Mouse (Mus musculus) embryonic facial prominence, embryonic 14.5 days (tissue): ENCODE measurements at regions not wholly inside any gene's neighbourhood (a gene's known extent, or its start where the extent isn't known, plus 50 kb on each side); places are given as distances from the start of the nearest gene placed in this dataset.
"Not testable (repeated sequence)": the region's sequence is repeated elsewhere in the genome, so short reads cannot be mapped to it uniquely, and the experiment has no call there.

ENCODE experiments used
- ATAC-seq: fragments of 200-750 bp; cut with Nextera tagmentation; 2 replicates; pipeline ENCODE4 v1.8.0; 2017; ENCODE audit warnings: low read depth, moderate number of reproducible peaks, moderate TSS enrichment
- DNase-seq: peaks from one replicate; pipeline ENCODE4 v3.0.0-alpha.2; 2015; ENCODE audit warnings: low spot score
- H3K27ac ChIP-seq: fragments of 300-500 bp; sonication (generic); replicated peaks from 2 replicates; pipeline ENCODE4 v1.5.1; 2014; ENCODE audit warnings: low read depth, mild to moderate bottlenecking, low read length, moderate library complexity
- H3K27me3 ChIP-seq: fragments of 300-500 bp; sonication (generic); replicated peaks from 2 replicates; pipeline ENCODE4 v1.6.1; 2014; ENCODE audit warnings: low read length; ENCODE audit not compliant: control insufficient read depth, insufficient read depth
- H3K36me3 ChIP-seq: fragments of 300-500 bp; sonication (generic); 2 replicates; pipeline ENCODE4 v1.6.1; 2014; ENCODE audit warnings: low read length, mixed read lengths; ENCODE audit not compliant: control insufficient read depth, insufficient read depth
- H3K4me1 ChIP-seq: fragments of 300-500 bp; sonication (generic); 2 replicates; pipeline ENCODE4 v1.6.1; 2014; ENCODE audit warnings: antibody characterized with exemption, low read length; ENCODE audit not compliant: control insufficient read depth, insufficient read depth
- H3K4me2 ChIP-seq: fragments of 300-500 bp; sonication (generic); 2 replicates; pipeline ENCODE4 v1.6.1; 2014; ENCODE audit warnings: low read depth, mild to moderate bottlenecking, low read length, moderate library complexity, mixed read lengths
- H3K4me3 ChIP-seq: fragments of 300-500 bp; sonication (generic); 2 replicates; pipeline ENCODE4 v1.5.1; 2014; ENCODE audit warnings: low read depth, mild to moderate bottlenecking, low read length
- H3K9ac ChIP-seq: fragments of 300-500 bp; sonication (generic); 2 replicates; pipeline ENCODE4 v1.6.1; 2014; ENCODE audit warnings: low read depth, mild to moderate bottlenecking, low read length, moderate library complexity, mixed read lengths
- H3K9me3 ChIP-seq: fragments of 300-500 bp; sonication (generic); 2 replicates; pipeline ENCODE4 v1.6.1; 2016; ENCODE audit warnings: low read length; ENCODE audit not compliant: control insufficient read depth
- WGBS: fragments of 180-500 bp; shearing (Covaris S2); extraction: QIAGEN DNeasy Blood & Tissue Kit; methylation state at CpG from one replicate; pipeline ENCODE4 v1.1.7; 2014; 5-methylcytosine and 5-hydroxymethylcytosine counted together

DNA sequence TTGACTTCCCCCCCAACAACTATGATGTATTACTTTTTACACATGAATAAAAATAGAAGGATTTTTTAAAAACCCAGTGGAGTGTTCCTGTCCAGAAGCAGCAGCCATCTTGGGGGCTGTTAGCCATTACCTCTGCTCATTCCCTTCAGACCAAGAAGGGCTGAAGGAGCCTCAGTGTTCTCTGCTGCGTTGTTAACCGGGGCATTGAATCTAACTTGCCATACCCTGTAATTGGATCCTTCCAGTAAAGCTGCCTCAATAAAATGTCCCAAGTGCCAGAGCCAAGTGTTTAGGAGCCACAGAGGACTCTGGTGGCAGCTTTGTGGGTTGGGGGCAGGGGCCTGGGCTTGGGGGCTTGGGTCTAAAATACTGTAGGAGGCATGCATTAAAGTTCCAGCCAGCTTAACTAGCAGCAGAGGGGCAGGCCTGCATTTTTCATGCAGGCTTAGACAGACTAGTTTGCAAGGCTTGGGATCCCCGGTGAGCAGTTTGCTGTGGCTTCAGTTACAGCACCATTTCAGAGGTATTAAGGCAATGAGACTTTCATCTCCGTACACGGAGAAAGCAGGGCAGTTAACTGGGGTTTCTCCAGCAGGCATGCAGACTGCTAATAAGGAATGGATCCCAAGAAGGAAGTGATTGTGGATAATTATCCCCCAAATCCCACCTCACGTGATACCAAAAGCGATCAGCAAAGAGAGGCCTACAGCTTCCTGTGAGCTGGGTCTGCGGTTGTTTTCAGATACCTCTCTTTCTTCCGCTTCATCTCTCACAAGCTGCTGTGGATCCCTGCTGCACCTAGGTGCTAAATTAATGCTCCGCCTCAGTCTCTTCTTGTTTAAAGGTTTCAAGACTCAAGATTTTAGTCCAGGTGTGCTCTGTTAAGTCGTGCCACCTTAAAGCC is 462.4 kb upstream of the Clint1 start:
- Histone ChIP-seq H3K27ac (peak overlapping the region; percentile 63), H3K36me3 (no peaks in the 10 kb centered on the region), H3K4me3 (no peak overlapping the region), H3K9ac (peak overlapping the region; percentile 14; the same call in 1 of the 2 replicates), H3K27me3 (no peaks in the 10 kb centered on the region), H3K4me2 (no peak overlapping the region), H3K9me3 (no peaks in the 10 kb centered on the region), H3K4me1 (peaks cover 11% of the 10 kb centered on the region)
- ATAC-seq (peak; percentile 65), DNase-seq (peak; percentile 48)
- 38% methylated on average over 11 of the region's 11 CpGs for WGBS

DNA sequence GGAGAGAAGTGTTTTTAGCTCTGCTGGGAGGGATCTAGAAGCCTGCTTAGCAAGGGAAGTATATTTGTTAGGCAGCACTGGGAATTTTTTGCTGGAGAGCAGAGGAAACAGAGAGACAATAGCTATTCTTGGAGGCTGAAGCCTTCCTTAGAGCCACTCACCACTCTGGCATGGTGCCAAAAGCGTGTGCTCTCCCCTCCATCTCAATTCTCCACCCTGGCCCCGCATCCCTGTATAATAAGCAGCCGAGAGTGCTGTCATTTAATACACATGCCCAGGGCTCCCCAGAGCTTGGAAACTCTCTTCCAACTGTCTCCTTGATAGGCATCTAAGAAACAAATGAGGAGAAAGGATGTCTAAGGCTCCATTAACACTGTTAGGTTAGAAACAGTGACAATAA is 455.8 kb upstream of the Clint1 start:
- Histone ChIP-seq H3K36me3 (no peaks in the 10 kb centered on the region), H3K4me3 (no peak overlapping the region), H3K9me3 (no peaks in the 10 kb centered on the region), H3K4me1 (0 out of 2 replicates have a peak, but pooled peaks cover 12% of the 10 kb centered on the region), H3K27ac (no peak overlapping the region), H3K4me2 (no peak overlapping the region), H3K27me3 (no peaks in the 10 kb centered on the region), H3K9ac (no peak overlapping the region)
- peak; percentile 55; the same call in 1 of the 2 replicates for ATAC-seq
- WGBS: 20% methylated on average over 3 of the region's 3 CpGs
- peak; percentile 79 for DNase-seq

DNA sequence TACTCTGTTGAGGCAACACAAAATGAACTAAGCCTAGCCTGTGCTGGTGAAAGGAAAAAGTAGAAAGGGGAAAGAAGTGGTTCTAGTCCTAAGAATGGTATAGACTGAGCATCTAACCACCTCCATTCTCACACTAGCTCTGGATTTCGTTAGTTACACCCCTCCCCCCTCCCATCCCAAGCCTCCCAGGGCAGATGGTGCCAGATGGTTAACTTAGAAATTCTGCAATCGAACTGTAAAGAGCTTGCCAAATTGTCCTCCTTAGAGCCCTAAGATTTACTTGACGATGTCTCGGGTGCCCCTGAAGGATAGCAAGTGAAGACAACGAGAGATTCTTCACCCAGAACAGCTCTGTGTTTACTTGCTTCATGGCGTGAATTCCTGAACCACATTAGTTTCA is 453.7 kb upstream of the Clint1 start:
- WGBS: 49% methylated on average over 6 of the region's 6 CpGs
- DNase-seq: peak; percentile 41
- H3K4me3 ChIP-seq: no peak overlapping the region
- no peak overlapping the region for H3K9ac ChIP-seq
- H3K9me3 ChIP-seq: no peaks in the 10 kb centered on the region
- H3K4me1 ChIP-seq: 0 out of 2 replicates have a peak, but pooled peaks cover 12% of the 10 kb centered on the region
- no peaks in the 10 kb centered on the region for H3K27me3 ChIP-seq
- H3K27ac ChIP-seq: no peak overlapping the region
- H3K4me2 ChIP-seq: no peak overlapping the region
- no peaks in the 10 kb centered on the region for H3K36me3 ChIP-seq
- ATAC-seq: no peak; the same call in 1 of the 2 replicates

DNA sequence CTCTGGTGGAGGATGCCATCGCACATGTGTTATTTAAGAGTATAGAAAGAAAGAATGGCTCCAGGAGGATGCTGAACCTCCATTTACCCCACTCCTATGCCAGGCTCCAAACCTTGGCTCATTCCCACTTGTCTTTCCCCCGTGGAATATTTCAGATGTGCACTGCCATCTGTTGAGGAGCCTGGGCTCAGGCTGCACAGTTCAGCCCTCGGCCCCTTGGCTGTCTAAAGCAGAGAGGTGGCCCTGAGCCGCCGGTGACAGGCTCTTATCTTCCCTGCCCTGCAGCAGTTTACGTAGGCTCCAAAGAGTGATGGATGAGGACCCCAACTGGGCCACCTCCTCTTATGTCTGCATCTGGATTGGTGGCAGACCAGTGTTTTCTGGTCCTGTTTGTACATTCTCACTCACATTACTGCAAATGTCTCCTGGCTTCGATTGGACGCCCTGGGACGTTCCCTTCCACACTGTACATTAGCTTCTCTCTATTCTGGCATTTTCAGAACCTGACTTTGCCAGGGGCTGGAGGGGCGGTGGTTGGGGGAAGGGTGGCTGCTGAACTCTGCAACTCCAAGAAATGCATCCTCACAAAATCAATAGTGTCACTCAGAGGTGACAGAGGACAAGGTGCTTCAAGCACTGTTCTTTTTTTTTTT is 447.3 kb upstream of the Clint1 start:
- DNase-seq (no peak), ATAC-seq (no peak)
- Histone ChIP-seq H3K9ac (no peak overlapping the region), H3K9me3 (no peaks in the 10 kb centered on the region), H3K4me1 (peaks cover 14% of the 10 kb centered on the region; the same call in 1 of the 2 replicates), H3K4me3 (no peak overlapping the region), H3K27me3 (no peaks in the 10 kb centered on the region), H3K36me3 (no peaks in the 10 kb centered on the region), H3K4me2 (no peak overlapping the region), H3K27ac (no peak overlapping the region)
- WGBS: 66% methylated on average over 10 of the region's 10 CpGs

DNA sequence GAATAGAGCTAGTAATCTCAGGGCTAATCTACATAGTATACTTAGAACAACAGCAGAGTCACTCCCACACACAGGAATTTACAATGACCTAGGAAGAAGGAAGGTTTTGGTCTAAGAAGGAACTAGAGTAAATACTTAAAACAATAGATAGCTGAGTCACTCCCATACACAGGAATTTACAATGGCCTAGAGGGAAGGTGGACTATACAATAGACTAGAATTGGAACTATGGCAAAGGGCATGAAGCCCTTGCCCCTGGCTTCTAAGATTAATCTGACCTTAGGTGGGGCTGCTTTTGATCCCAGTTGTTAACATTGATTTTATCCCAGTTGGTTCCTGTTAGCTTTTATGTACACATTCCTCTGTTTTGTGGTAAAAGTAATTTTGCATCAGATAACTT is 427.8 kb upstream of the Clint1 start:
- H3K4me3 ChIP-seq, H3K4me1 ChIP-seq, ATAC-seq, DNase-seq, H3K27me3 ChIP-seq, H3K9me3 ChIP-seq, H3K27ac ChIP-seq, H3K4me2 ChIP-seq, H3K9ac ChIP-seq, H3K36me3 ChIP-seq: not testable (repeated sequence)

DNA sequence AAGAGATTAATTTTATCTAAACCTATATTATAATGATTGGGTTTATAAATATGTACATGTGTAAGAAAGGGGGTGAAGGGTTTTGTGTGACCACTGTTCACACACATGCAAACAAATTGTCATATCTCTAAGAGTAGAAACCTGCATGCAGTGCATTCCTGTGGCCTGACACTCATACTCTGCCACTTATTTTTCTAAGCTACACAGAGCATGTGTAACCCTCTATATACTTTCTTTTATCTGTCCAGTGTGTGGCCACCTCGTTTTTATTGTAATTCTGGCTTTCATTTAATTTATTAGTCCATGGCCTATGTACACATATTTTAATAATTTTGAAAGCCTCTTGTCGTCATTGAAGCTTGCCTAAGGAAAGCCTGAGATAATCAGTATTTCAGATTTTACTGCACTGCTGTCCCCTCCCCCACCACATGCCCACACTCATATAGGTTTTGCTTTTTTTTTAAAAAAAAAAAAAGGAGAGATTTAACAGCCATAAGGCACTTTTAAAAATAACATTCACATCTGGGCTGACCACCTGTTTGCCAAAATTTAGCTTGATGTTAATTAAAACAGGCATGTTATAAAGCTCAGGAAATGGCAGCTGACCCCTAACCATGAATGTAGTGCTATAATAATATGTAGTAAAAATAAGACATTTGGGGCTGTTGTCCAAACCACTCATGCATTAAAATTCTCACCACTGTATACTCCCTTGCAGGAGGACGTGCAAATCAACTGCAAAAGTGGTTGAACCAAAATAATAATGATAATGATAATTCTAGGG is 410.7 kb upstream of the Clint1 start:
- 36% methylated on average over 3 of the region's 3 CpGs for WGBS
- no peak overlapping the region for H3K4me2 ChIP-seq
- no peaks in the 10 kb centered on the region for H3K36me3 ChIP-seq
- no peaks in the 10 kb centered on the region for H3K27me3 ChIP-seq
- no peaks in the 10 kb centered on the region for H3K9me3 ChIP-seq
- H3K4me3 ChIP-seq: no peak overlapping the region
- H3K4me1 ChIP-seq: no peaks in the 10 kb centered on the region
- ATAC-seq (no peak), DNase-seq (peak; percentile 36)
- H3K9ac ChIP-seq: no peak overlapping the region
- H3K27ac ChIP-seq: no peak overlapping the region

DNA sequence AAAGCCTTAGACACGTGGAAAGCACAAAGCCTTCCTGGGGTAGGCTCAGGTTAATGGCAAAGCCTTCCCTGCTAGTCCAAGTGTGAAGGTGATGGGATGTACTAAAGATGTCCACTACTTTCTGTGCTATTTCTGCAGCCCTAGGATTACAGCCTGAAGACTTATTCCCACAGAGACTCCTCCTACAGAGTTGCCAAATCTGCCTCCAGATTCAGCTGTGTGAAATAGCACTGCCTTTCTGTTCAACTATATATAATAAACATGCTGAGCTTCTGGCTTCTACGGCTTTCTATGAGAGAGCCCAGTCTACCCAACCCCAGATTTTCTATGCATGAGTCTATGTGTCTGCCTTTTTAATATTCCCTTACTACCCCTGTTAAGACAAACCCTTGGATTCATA is 405.3 kb upstream of the Clint1 start:
- Histone ChIP-seq H3K4me1 (no peaks in the 10 kb centered on the region), H3K4me2 (no peak overlapping the region), H3K4me3 (no peak overlapping the region), H3K27ac (no peak overlapping the region), H3K9ac (no peak overlapping the region), H3K27me3 (no peaks in the 10 kb centered on the region), H3K9me3 (no peaks in the 10 kb centered on the region), H3K36me3 (no peaks in the 10 kb centered on the region)
- ATAC-seq: no peak
- 81% methylated on average over 2 of the region's 2 CpGs for WGBS
- no peak for DNase-seq

DNA sequence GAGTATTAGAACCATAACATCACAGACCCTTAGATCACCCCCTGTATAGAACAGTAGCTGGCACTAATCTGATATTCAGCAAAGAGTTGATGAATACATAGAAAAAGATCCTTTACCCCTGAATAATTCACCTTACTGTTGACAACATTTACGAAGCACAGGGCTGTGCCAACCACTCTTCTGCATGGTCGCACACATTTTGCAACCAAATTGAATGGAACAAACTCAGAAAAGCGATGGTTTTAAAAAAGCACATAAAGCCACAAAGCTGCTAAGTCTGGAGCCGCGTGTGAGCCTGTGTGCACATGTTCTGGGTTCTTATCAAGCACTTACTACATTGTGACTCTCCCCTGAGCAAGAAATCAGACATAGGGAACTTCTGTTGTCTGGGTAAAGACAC is 397.6 kb upstream of the Clint1 start:
- H3K27ac ChIP-seq: no peak overlapping the region
- no peaks in the 10 kb centered on the region for H3K9me3 ChIP-seq
- ATAC-seq: no peak
- no peak overlapping the region for H3K9ac ChIP-seq
- no peaks in the 10 kb centered on the region for H3K36me3 ChIP-seq
- no peak for DNase-seq
- H3K4me3 ChIP-seq: no peak overlapping the region
- WGBS: 78% methylated on average over 5 of the region's 5 CpGs
- 0 out of 2 replicates have a peak, but pooled peaks cover 11% of the 10 kb centered on the region for H3K4me1 ChIP-seq
- no peaks in the 10 kb centered on the region for H3K27me3 ChIP-seq
- H3K4me2 ChIP-seq: no peak overlapping the region
